Mouse (Mus musculus) ES-CJ7 (cell line): ENCODE measurements around the gene Padi6.
A peak's percentile ranks its signal among the peaks of the same experiment; 100 is the strongest.

Source experiments
- DNase-seq: peaks from one replicate; pipeline ENCODE4 v3.0.0; 2011; ENCODE audit warnings: low read depth, low spot score

The Padi6 gene

DNA sequence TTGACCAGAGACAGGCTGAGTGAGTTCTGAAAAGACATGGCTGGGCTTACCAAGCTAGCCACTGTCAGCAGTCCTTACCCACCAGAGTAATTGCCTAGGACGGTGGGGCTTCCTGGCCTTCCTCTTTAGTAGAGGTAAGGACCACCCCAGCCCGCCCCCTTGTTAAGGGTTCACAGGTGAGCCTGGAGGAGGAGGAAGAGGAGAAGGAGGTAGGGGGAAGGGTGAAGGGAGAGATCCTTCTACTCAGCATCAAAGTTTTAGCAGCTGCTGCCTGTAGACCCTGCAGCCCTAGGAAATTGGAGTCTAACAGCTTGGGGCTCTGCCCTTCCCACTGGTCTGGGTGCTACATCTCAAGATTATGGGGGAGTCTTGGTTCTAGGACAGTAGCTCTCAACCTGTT is at the start of gene Padi6:
Gene Padi6, minus strand, starts transcription at position 101 of the 400 bp plus-strand sequence.
- no peak for DNase-seq

DNA sequence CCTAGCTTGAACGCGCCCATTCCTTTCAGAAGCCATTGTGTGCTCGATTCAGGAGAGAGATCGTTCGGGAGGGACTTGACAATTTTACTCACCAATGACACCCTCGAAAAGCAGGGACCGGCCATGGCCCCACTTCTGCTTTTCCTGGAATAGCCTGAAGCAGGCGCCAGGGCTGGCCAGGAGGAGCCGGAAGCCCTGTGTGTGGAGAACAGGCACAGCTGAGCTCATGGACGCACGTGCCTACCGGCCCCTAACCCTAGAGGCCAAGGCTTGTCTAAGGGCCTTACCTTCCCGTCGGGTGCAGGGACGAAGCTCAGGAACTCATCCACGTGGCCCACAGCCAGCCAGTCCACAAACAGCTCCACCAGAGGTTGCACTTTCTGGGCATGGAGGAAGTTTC is 48.6 kb upstream of the Padi6 start:
- DNase-seq: no peak

DNA sequence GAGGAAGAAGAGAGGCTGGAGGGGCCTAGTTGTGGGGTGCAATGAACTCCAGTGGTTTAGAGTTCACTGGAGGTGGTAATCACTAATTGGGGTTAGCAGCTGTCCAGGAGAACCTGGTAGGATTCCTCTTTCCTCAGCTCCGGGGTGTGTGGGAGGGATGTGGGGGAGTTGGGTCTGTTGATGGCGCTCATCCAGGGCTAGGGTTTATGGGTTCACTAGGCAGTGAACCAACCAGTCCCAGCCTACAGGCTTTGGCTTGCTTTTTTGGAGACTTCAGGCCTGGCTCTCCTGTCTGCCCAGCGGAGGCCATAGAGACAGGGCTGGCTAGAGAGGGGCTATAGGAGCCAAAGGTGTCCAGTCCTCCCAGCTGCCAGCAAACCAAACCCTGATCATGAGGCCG is 47.5 kb upstream of the Padi6 start:
- no peak for DNase-seq

DNA sequence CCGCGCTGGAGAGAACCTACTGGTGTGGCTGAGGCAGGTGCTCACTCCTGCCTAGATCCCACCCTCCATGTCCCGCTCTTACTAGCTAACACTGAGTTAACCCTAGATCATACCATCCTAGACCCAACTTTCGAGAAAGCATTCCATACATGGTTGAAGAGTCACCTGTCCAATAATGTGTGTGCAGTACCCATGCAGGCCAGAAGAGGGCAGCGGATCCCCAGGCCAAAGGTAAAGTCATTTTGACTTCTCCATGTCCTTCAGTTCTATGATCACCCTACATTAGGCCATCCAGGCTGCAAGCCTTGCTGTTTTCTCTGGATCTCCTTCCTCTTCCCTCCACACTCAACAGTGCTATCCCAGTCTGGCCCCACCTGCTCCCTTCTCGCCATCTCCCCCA is 46.5 kb upstream of the Padi6 start:
- peak; percentile 80 for DNase-seq

DNA sequence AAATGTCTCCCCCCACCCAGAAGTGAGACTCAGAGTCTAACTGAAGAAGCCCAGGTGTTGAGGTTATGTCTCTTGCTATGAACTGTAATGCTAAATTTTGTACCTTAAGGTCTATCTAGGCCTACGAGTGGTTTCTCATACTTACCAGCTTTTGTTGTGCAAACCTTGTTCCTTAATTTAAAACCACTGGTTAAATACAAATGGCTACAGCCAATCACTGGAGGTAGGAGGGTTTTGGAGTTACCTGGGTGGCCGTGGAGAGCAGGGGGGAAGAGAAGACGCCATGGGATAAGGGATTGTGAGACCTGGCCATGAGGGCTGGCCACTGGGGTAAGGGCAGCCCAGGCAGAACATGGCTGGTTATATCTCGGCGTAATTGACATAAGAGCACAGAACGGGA is 45.8 kb upstream of the Padi6 start:
- DNase-seq: no peak

DNA sequence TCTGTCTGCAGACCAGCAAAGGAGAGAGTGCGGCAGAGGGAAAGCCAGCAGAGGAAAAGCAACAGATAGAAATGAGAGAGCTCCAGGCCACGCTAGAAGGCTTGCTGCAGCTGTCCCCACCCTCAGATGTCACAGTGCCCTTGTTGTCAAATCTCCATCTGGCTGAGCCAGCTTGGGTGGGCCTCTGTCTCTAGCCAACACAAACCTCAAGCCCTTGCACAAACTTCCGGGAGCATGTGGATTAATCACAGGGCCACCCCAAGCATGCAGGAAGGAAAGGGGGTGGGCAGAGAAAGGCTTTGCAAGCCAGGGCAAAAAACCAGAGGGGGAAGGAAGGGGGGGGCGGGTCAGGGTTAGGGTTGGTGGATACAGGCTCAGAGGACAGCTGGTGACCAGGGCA is 45.0 kb upstream of the Padi6 start:
- DNase-seq: no peak

DNA sequence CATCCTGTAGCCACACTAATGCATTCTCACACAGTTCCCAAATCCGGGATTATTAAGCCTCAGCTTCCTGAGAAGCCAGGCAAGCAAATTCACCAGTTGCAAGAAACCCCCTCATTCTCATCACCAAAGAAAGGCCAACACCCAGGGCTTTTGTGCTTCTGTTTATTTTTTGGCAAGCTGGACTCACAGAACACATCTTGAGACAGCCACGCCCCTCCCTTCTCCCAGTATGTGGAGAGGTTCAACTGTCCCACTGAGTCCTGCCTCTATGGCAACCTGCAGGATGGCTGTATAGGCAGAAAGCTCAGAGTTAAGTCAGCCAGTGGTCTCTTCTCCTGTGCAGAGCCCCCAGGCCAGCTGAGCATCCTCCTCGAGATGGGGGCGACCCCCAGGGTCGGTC is 42.8 kb upstream of the Padi6 start:
- no peak for DNase-seq

DNA sequence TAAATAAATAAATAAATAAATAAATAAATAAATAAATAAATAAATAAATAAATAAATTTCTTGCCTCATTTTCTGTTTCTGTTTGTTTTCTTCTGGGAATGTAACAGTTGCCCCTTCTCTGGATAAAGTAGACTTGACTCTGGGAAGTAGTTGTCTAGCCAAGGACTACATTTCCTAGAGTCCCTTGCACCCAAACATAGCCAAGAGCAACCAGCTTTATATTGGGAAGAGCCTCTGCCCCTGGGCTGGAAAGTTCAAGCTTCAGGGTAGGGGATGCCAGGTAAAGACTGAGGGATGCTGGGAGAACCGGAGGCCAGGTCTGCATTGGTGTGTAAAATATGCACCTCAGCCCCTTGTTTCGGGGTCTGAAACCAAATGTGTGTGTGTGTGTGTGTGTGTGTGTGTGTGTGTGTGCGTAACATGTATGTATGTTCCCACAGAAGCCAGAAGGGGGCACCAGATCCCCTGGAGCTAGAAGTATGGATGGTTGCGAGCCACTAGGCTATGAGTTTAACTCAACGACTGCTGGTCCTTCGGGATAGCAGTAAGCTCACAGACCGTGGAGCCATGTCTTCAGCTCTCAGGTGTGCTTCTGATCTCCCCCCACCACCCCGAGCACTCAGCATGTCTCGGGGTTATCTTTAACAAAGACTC is 42.0 kb upstream of the Padi6 start:
- DNase-seq: no peak

DNA sequence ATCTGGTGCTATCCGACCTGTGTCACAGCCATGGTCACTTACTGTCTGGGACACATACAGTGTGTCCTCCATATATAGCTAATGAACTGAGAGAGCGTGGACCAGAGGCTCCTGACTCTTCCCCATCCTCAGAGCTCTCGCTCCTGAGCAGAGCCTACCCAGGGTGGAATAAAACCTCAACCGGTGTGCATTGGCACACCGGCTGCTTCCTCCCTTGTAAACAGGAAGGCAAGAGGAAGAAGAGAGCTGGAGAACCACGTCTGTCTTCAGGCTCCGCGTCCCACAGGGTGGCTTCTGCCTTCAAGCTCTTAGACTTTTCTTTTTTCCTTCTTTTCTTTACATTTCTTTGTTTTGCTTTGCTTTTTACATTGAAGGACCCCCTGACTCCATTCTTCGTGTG is 40.4 kb upstream of the Padi6 start:
- no peak for DNase-seq

DNA sequence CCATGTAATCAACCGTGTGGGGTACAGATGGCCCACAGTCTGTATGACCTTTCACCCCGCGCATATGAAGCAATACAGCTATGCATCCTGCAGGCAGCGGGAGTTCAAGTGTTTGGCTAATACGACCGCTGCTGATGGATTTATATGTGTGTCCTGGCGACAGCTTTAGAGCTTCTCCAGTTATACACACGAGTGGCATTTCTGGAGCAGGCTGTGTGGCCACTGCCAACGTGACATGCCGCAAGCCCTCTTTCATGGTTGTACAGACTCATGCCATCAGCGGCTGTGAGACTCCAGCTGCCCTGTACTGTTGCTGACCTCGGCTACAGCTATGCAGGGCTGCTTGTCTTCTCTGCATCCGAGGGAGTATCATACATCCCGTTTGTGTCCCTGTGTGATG is 38.1 kb upstream of the Padi6 start:
- no peak for DNase-seq

DNA sequence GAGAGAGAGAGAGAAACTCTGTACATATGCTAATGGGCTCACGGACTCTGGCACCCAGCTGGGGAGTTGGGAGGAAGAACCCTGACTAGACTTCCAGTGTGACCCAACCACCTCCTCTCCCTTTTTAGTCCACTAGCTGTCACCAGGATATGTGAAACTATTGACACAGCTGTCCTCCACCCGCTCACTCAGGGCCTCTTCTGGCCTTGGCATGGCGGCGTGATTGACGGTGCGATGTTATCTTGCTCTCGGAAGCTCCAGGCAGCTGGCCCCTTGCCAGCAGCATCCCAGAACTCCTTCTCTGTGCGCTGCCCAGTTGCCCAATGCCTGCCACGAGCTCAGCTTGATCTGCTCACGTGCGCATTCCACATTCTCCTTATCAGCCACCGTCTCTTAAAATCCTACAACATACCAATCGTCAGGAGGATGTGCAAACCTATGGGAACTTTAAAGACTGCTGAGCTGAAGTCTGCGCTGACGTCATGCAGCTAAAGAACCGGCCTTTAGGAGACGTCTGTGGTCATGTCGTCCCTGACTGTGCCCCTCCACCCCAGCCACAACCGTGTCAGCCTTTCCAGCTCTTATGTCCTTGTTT is 37.5 kb upstream of the Padi6 start:
- no peak for DNase-seq

DNA sequence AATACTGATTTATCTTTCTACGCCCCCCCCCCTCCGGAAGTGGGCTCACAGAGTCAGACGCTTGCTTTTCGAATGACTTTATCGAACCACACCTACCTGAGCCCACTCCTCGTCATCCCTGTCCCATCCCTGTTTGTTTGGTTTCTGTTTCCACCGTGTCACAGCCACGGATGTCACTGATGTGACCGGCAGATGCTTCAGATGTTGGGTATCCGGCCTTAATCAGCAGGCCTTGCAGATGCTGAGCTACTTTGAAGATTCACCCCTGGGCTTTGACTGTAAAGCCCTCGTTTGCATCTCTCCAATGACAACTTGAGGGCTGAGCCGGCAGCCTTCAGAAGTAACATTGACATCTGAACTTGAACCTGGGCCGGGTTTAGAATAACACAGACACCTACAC is 34.2 kb upstream of the Padi6 start:
- no peak for DNase-seq

DNA sequence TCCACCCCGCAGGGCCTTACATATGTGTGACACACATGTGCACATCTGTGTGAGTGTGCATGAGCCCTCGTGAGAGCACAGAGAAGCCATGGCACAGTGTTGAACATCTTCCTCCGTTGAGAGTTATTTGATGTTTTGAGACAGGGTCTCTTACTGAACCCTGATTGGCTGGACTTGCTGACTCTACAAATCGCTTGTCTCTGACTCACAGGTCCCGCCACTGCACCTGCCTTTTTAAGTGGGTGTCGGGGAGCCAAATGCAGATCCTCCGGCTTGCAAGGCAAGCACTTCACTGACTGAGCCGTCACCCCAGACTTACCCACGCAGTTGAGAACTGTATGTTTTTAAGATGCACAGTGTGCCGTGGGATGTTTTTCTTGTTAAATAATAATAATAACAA is 33.4 kb upstream of the Padi6 start:
- no peak for DNase-seq

DNA sequence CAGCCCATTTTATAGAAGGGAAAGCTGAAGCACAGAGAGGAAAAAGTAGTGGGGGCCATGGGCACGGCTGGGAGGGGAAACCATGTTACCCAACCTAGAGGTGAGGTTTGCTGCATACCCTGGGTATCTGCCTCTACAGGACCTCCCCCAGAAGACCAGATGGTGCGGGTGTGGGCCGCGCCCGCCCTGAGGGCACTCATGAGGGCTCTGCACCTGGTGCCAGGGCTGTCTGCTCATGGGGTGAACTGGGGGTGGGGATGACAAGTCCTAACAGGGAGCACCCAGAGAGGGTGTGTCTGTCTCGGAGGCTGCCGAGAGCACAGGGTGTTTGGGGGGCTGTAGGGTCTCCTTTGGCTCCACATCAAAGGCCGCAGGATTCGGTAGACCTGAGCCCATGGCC is 32.5 kb upstream of the Padi6 start:
- DNase-seq: peak; percentile 32

DNA sequence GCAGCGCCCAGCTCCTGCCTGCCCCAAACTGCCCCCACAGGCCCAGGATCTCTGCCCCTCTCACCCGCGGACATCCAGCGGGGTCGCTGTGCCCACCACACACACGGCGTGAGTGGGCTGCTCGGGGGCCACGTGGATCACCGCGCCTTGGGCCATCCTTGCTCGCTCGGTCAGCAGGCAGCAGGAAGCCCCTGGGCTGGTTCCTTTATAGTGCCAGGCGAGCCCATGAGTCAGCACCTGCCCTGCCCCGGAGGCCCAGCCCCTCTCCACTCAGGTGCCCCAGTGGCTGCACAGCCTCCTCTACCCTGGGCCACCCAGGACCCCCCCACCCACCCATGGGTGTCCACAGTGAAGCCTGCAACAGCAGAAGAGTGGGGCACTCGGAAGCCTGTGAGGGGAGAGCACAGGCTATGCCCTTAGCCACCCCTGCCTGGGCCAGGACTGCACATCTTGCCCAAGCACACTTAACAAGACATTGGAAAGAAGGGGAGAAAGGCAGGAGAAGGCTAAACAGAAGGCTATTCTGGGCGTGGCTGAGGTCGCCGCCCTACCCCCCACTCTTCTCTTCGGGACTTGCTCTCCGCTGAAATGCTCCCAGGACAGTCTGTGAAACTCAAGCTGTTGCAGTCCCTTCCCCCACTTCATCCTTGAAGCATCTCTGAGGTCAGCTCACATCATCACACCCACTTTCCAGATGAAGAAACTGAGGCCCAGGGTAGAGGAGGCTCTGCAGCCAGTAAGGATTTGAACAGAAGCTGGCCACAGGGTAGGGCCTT is 31.8 kb upstream of the Padi6 start, which contains the start of gene Padi4:
Gene Padi4, minus strand, starts transcription at position 212 of the 776 bp plus-strand sequence.
- peak; percentile 91 for DNase-seq

DNA sequence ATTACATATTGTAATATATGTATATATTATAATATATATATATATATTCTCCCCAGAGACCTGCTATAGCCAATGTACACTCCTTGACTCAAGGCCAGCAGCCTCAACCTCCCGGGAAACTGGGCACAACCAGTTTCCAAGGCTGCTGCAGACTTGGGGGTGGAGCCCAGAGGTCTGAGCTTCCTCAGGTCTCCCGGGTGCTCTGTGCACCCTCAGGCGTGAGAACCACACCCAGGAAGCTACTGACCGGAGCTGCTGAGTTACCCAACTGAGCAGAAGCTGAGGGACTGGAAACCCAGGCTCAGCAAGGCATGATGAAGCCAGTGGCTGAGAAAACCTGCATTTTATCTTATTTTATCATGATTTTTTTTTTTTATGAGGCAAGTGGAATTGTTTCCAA is 28.6 kb upstream of the Padi6 start:
- peak; percentile 57 for DNase-seq

DNA sequence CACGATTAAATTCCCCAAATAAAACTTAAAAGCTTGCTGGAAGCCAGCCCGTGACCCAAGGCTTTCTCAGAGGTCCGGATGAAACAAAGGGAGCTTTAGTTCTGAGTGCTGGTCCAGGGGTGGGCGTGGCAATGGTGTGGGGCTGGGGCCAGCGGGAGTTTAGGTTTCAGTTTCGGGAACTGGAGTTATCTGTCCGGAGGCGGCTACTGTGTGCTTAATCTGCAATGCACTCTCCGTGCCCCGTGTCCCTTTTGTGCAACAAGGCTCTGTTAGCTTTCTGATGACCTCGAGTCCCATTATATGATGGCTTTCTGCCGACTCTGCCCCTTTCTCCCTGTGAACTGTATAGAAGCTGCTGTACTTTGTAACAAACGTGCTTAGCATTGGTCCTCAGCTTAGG is 28.0 kb upstream of the Padi6 start:
- DNase-seq: peak; percentile 44

DNA sequence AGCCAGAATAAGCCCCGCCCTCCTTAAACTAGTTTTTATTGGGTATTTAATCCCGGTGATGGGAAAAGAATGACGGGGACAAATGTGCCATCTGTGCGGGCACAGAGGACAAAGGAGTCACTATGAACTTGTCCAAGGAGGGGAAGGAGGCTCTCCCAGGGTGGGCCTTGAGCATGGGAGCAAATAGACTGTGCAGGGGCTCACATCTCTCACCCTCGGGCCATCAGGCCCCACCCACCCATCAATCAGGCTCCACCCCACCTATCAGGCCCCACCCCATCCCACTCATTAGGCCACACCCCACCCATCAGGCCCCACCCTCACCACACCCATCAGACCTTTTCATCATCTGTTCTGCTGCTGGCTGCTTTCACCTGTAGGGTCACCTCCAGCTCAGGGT is 26.5 kb upstream of the Padi6 start:
- DNase-seq: peak; percentile 49

DNA sequence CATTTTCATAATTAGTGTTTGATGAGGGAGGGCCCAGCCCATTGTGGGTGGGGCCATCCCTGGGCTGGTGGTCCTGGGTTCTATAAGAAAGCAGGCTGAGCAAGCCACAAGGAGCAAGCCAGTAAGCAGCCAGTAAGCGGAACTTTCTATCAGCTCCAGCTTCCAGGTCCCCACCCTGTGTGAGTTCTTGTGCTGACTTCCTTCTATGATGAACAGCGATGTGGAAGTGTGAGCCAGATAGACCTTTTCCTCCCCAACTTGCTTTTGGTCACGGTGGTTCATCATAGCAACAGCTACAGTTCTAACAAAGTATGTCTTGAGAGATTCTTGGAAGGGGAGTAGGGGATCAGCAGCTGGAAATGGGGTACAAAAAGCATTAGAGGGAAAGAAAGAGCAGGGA is 23.5 kb upstream of the Padi6 start:
- DNase-seq: no peak

DNA sequence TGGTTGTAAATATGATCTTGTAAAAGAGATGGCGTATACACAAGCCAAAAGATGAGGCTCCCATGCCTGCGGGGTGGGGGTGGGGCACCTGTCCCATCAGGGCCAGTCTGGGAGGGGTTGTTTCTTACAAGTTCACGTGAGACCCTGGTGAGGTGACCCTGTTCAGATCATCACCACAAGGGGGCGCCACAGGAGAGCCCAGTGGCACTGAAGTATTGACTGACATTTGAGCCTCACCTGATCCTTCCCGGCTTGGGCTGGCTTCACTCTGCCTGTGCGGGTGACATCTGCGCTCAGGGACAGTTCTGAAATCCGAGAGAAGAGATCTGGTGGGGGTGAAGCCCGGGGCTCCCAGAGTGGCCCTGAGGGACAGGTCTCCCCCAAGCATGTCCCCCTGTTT is 20.7 kb upstream of the Padi6 start:
- DNase-seq: peak; percentile 78

DNA sequence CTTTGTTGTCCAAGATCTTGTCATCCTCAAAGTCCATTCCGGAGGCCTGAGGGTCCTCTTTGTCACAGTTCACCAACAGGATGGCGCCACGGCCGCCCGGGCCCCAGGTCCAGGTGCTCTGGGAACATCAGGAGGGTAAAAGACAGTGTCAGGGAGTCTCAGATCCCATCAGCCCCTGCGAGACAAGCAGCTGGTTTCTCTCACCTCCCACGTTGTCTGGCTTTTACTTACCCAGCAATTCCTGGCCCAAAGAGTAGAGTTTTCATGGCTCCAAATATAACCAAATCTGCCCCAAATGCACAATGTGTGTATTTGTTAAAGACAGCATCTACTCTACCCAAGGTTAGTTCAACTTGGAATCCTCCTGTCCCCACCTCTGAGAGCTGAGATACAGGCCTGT is 19.2 kb upstream of the Padi6 start:
- no peak for DNase-seq

DNA sequence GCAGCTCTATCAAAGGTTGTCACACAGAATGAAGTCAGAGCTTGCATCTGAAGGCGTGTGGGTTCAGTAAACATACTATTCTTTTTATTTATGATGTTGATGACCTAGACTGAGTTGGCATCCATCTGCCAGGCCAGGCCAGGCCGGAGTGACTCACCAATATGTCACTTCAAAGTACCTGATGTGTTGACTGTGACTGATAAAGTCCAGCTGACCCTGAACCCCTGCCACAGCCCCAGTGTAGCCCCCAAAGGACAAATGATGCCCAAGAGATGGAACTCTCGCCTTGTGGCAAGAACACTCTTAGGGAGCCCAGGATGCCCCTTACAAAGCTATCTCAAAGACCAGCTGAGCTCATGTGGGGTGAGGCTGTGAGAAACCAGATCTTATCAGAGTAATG is 13.4 kb upstream of the Padi6 start:
- no peak for DNase-seq

DNA sequence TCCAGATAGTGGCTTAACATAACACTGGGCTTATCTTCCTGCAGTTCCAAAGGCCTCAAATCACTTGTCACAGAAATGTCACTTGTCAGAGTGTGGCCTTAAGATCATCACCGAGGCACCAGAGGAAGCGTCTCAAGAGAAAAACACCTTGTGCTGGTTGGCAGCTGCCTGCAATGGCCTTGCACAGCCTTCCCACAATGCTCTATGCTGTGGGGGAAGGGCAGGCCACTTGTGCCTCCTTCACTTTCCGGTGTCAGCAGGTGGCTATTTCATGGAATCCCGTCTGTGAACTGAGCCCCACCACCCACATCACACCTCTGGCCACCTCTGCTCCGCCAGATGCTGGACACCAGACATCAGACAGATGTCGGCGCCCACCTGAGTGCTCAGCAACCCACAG is 10.9 kb upstream of the Padi6 start:
- no peak for DNase-seq
